Mouse (Mus musculus) embryonic facial prominence, embryonic 14.5 days (tissue): ENCODE measurements around the gene Bora. TPM values are rescaled to one million over a fixed set of nuclear protein-coding genes. Genes with fewer than 3 reads are reported as not detected.

Experiments
- ATAC-seq: fragments of 200-750 bp; cut with Nextera tagmentation; 2 replicates; pipeline ENCODE4 v1.8.0; 2017; ENCODE audit warnings: low read depth, moderate number of reproducible peaks, moderate TSS enrichment
- DNase-seq: peaks from one replicate; pipeline ENCODE4 v3.0.0-alpha.2; 2015; ENCODE audit warnings: low spot score
- H3K27ac ChIP-seq: fragments of 300-500 bp; sonication (generic); replicated peaks from 2 replicates; pipeline ENCODE4 v1.5.1; 2014; ENCODE audit warnings: low read depth, mild to moderate bottlenecking, low read length, moderate library complexity
- H3K27me3 ChIP-seq: fragments of 300-500 bp; sonication (generic); replicated peaks from 2 replicates; pipeline ENCODE4 v1.6.1; 2014; ENCODE audit warnings: low read length; ENCODE audit not compliant: control insufficient read depth, insufficient read depth
- H3K36me3 ChIP-seq: fragments of 300-500 bp; sonication (generic); 2 replicates; pipeline ENCODE4 v1.6.1; 2014; ENCODE audit warnings: low read length, mixed read lengths; ENCODE audit not compliant: control insufficient read depth, insufficient read depth
- H3K4me1 ChIP-seq: fragments of 300-500 bp; sonication (generic); 2 replicates; pipeline ENCODE4 v1.6.1; 2014; ENCODE audit warnings: antibody characterized with exemption, low read length; ENCODE audit not compliant: control insufficient read depth, insufficient read depth
- H3K4me2 ChIP-seq: fragments of 300-500 bp; sonication (generic); 2 replicates; pipeline ENCODE4 v1.6.1; 2014; ENCODE audit warnings: low read depth, mild to moderate bottlenecking, low read length, moderate library complexity, mixed read lengths
- H3K4me3 ChIP-seq: fragments of 300-500 bp; sonication (generic); 2 replicates; pipeline ENCODE4 v1.5.1; 2014; ENCODE audit warnings: low read depth, mild to moderate bottlenecking, low read length
- H3K9ac ChIP-seq: fragments of 300-500 bp; sonication (generic); 2 replicates; pipeline ENCODE4 v1.6.1; 2014; ENCODE audit warnings: low read depth, mild to moderate bottlenecking, low read length, moderate library complexity, mixed read lengths
- H3K9me3 ChIP-seq: fragments of 300-500 bp; sonication (generic); 2 replicates; pipeline ENCODE4 v1.6.1; 2016; ENCODE audit warnings: low read length; ENCODE audit not compliant: control insufficient read depth
- WGBS: fragments of 180-500 bp; shearing (Covaris S2); extraction: QIAGEN DNeasy Blood & Tissue Kit; methylation state at CpG from one replicate; pipeline ENCODE4 v1.1.7; 2014; 5-methylcytosine and 5-hydroxymethylcytosine counted together
- polyA plus RNA-seq: library from polyadenylated mRNA; unstranded; fragments of >200 nt; fragmentation: Nextera tagmentation; extraction: Ambion mirVana; gene quantifications from 2 replicates; pipeline ENCODE4 v1.2.1, GENCODE M21; 2014

Gene Bora
- polyA plus RNA-seq, 1 experiment from 2014 or later = 26.7 TPM

- no peak for DNase-seq
- WGBS = 84% methylated on average over 4 of the region's 4 CpGs
- no peak for ATAC-seq
Observed at GRCm38 (mm10) chr14:99124076-99124475, 78.1 kb downstream of the Bora start.

More at GRCm38 (mm10) chr14:99124076-99124475, 78.1 kb downstream of the Bora start:
- no peak overlapping the region for H3K4me2 ChIP-seq
- no peaks in the 10 kb centered on the region for H3K9me3 ChIP-seq
- H3K4me3 ChIP-seq = no peak overlapping the region
- no peaks in the 10 kb centered on the region for H3K27me3 ChIP-seq
- H3K36me3 ChIP-seq = peaks cover 10% of the 10 kb centered on the region; the same call in 1 of the 2 replicates
- no peaks in the 10 kb centered on the region for H3K4me1 ChIP-seq
- no peak overlapping the region for H3K27ac ChIP-seq
- H3K9ac ChIP-seq = no peak overlapping the region

Other genes starting within 250 kb of the Bora start
- gene Rpl36a-ps1, start 51.9 kb upstream of the Bora start, polyA plus RNA-seq = 1.6 and 3.7 TPM in 2 replicates
- gene Mzt1, start 88 bp upstream of the Bora start, polyA plus RNA-seq = 42.1 and 45.5 TPM in 2 replicates
- 17.3 and 17.5 TPM in 2 replicates for gene Pibf1, start 53.2 kb downstream of the Bora start, polyA plus RNA-seq
- gene Dis3, start 53.5 kb downstream of the Bora start, polyA plus RNA-seq = 36.4 and 38.2 TPM in 2 replicates